Mouse (Mus musculus) naive thymus-derived CD4-positive, alpha-beta T cell, adult 2 months (primary cell): ENCODE results near the gene A730049H05Rik.

Experiments
- DNase-seq: peaks from one replicate; pipeline ENCODE4 v3.0.0-alpha.2; 2011; ENCODE audit warnings: low read depth

Gene A730049H05Rik

GRCm38 (mm10) chr6:92816311-92816751 is at the start of gene A730049H05Rik:
Gene A730049H05Rik, plus strand, starts transcription at chr6:92816478.
- no peak for DNase-seq

GRCm38 (mm10) chr6:92776356-92776755 is 39.9 kb upstream of the A730049H05Rik start:
- DNase-seq: no peak

- no peak for DNase-seq
Measured at GRCm38 (mm10) chr6:92779140-92779934, 36.9 kb upstream of the A730049H05Rik start.

DNA sequence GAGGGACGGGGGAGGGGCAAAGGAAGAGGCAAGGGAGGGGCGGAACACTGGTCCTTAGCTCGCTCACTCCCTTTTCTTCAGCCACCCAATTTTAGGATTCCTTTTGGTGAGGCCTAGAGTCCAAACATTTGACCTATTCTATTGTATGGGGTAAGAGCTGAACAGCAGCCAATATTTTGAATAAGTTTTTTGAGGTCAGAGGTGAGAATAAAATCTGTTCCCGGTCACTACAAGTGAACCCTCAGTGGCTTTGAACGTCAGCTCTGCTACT is 36.4 kb upstream of the A730049H05Rik start:
- DNase-seq: no peak

GRCm38 (mm10) chr6:92781446-92781845 is 34.8 kb upstream of the A730049H05Rik start:
- no peak for DNase-seq

GRCm38 (mm10) chr6:92784782-92785181 is 31.5 kb upstream of the A730049H05Rik start:
- DNase-seq: no peak

DNA sequence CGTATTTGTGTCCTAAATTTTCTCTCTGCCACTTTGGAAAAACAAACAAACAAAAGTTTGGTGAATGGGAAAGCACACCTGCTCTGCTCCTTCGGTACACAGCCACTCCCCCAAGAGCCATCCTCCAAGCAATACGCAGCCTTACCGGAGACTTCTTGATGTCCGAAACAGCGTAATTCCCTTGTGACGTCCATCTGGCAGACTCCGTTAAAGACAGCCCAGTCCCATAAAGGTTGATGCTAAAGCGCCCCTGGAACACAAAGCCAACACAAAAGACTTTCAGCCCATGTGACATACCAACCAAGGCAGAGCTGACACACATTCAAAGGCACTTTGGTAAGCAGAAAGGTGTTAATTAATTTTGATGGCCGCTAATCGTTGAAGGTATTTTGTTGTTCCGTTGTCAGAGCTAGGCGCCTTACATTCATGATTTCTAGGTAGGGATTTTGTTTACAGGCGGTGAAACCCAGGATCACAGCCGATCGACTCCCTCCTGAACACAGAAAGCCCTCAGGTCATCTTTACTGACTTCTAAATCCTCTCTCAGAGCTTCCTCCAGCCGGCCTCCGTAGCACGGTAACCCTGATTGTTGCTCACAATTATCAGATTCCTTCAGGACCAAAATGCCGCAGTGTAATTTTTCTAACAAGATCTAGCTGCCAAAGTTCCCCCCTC is 29.4 kb upstream of the A730049H05Rik start:
- DNase-seq: no peak

- DNase-seq: no peak
Measured at GRCm38 (mm10) chr6:92787376-92787712, 28.9 kb upstream of the A730049H05Rik start.

DNA sequence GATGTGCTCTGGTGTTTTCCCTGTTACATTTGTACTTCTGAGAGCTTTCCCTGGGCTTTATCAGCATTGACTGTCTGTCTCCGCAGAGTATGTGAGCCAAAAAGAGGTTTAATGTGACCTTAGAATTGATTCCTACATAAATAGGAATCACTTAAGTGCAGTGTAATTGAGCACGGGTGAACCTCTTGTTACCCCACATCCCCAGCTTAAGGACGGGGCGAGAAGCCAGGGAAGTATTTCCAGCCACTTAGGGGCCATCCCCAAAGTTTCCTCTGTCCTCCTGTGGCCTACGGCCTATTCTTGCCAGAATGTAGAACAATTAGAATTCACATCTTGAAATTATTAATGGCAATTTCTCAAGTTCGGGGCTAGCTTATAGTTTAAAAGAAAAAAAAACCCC is 22.5 kb upstream of the A730049H05Rik start:
- DNase-seq: no peak

GRCm38 (mm10) chr6:92801462-92801861 is 14.8 kb upstream of the A730049H05Rik start:
- no peak for DNase-seq

DNA sequence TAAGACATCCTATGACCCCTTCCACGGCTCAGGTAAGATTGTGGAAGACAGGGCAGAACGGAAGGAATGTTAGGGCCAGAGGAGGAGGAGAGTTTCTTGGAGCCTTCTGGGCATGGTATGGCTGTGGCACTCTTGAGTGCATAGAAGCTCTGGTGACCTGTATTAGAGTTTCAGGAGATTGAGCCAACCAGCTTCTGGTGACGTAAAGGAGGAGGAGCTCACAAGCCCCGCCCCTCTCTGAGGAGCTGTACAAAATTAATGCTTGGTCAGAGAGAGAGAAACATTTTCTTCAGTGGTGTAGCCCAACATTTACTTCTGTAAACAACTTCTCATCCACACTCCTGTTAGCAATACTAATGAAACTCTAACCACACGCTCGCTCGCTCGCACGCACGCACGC is 13.9 kb upstream of the A730049H05Rik start:
- DNase-seq: no peak

DNA sequence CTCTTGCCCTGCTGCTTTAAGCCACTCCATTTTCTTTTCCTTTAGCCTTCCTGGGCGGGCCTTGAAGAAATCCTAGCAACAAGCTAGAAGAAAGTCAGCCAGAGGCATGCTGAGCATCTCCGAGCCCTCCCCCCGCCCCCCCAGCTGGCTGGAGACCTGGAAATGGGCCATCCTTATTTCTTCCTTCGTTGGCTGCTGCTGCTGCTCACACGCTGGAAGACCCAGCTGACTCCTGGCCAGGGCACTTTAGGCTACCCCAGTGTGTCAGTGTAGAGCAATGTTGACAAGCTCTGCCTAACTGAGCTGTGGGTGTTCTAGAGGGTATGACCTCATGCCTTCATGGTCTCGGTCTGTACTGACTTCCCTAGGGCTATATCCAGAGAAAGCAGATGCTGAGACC is 13.1 kb upstream of the A730049H05Rik start:
- DNase-seq: no peak

- no peak for DNase-seq
Measured at GRCm38 (mm10) chr6:92804254-92804971, 11.9 kb upstream of the A730049H05Rik start.

- no peak for DNase-seq
Measured at GRCm38 (mm10) chr6:92809818-92810217, 6.5 kb upstream of the A730049H05Rik start.

DNA sequence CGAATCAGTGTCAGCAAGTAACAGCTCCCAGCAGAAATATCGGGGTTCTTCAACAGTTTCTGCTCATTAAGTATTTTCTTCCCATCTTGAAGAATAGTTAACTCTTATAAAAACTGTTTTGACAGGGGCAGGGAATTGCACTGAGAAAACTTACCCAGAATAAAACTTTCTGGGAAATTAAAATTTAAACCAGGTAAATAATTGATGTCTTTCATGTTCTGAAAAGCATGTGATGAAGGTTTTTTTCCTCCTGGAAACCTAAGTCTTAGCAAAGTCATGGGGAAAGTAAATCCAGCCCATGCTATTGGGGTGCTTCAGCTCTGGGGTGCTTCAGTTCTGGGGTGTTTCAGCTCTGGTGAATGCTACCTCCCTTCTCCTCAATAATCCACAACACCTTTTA is 5.7 kb upstream of the A730049H05Rik start:
- DNase-seq: no peak

DNA sequence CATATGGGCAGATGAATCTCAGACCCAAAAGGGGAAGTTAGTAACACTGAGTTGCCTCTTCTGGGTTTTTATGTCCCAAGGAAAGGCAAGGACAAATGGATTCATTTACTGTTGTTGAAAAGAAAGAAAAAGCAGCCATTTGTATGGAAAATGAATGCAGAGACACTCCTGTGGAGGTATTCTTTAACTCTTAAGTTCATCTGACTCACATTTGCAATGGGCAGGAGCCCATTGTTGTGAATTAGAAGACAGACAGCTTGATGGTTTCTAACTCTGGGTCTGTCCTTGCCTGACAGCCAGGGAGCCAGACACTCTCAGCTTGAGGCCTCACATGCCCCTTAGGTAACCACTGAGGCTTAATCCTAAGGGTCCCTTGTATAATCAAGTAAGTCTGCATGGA is 4.7 kb upstream of the A730049H05Rik start:
- no peak for DNase-seq

DNA sequence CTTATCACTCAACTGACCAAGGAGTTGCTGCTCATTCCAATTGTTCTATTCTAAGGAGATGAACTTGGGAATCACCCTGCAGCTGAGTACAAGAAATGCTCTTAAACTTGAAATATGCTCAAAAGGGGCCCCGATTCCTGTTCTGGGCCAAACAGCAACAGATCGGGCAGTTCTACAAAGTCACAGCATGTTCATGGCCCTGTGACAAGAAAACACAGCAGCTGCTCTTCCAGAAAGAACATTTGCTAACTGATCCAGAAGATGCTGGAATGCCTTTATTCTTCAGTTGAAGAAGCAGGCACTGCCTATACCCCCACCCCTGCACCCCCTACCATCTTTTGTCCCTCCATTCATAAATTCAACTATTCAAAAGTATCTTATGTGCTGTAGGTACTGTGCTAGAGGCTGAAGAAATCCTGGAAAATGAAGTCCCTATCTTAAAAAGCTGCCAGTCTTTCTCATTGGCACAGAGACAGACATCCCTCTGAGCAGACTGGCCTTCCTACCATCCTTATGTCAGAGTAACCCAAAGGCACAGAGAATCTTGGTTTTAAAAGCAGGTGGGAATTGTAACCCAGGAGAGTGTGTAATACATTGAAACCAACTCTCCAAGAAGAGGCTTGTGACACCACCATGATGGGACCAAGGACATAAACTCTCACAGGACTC is 3.4 kb upstream of the A730049H05Rik start:
- DNase-seq: no peak

DNA sequence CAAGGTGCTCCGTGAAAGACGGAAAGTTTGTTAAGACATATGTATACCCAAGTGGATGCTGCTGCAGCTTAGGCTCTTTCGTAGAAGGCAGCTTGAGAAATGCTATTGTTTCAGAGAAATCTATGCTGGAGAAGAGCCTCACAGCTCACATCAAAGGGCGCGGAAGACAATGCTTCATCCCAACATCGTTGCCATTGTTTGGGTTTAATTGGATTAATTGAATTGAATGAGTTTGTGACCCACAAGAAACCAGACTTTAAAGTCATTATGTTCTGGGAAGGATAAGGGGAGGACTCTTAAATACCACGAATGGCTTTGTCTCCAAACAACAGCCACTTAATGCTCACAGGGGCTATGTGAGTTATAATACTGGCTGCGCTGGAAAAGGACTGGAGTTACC is 1.4 kb downstream of the A730049H05Rik start:
- no peak for DNase-seq

- DNase-seq: no peak
Measured at GRCm38 (mm10) chr6:92821606-92822005, 5.3 kb downstream of the A730049H05Rik start.

DNA sequence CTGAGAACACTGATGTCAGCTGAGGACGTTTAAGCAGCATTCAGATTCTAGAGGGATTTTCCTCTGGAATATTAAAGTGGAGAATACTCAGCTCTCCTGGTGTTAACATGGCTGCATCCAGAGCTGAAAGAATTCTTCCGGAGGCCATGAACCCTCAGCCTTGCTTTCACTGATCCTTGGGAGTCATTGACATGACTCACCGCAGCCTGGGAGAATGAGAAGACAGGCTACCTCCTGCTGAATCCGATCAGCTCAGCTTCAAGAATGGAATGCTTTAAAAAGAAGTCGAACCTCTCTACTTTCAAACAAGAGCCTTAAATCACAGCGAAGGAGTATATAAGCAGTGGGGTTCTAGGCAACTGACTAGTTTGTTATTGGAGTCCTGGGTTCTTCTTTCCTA is 5.7 kb downstream of the A730049H05Rik start:
- no peak for DNase-seq

DNA sequence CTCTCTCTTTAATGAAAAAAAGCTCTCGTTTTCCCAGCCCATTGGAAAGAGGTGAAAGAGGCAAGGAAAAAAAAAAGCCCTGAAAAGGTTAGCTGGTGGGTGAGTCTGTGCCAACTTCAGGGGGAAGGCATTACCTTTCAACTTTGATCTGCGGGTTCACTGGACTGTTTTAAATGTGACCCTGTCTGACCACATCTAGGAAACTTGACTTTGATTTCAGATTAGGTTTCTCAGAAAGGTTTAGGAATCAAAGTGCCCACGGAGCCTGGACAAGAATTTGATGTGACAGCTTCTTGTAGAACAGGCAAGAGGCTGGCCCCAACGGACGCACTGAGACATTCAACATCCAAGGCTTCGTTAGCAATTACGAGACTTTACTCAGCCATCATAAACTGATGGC is 7.7 kb downstream of the A730049H05Rik start:
- DNase-seq: no peak

- no peak for DNase-seq
Measured at GRCm38 (mm10) chr6:92826561-92826960, 10.3 kb downstream of the A730049H05Rik start.

GRCm38 (mm10) chr6:92827360-92827759 is 11.1 kb downstream of the A730049H05Rik start:
- DNase-seq: no peak
